Mouse (Mus musculus): ENCODE measurements around the gene Hnrnpab. TPM values are rescaled to one million over a fixed set of nuclear protein-coding genes. Genes with fewer than 3 reads are reported as not detected.

Gene Hnrnpab
- polyA plus RNA-seq, 1 experiment from 2014 or later: 152 TPM

- peak overlapping the region; percentile 83 for H3K27ac ChIP-seq (ENCODE audit: low read length)
- peak overlapping the region; percentile 74 for H3K9ac ChIP-seq (replicated peaks; ENCODE audit: low read depth)
- H3K4me3 ChIP-seq (ENCODE audit: low read depth, low read length): peak overlapping the region; percentile 69
- 9% methylated on average over 7 of the region's 7 CpGs for WGBS
- ATAC-seq: no peak
- H3K9me3 ChIP-seq (ENCODE audit: low read length): no peaks in the 10 kb centered on the region
- no peaks in the 10 kb centered on the region for H3K27me3 ChIP-seq (replicated peaks; ENCODE audit: insufficient read depth, low read length)
- peak overlapping the region; percentile 91 for H3K4me2 ChIP-seq (replicated peaks; ENCODE audit: low read depth, low read length)
- TF ChIP-seq EP300 (IDR thresholded peaks at IDR 0.05): no peak
- no peak for TF ChIP-seq CTCF (IDR thresholded peaks at IDR 0.05)
- DNase-seq (ENCODE audit: low spot score): peak; percentile 49
- no peaks in the 10 kb centered on the region for H3K36me3 ChIP-seq (ENCODE audit: insufficient read depth, low read length)
- H3K4me1 ChIP-seq (ENCODE audit: insufficient read depth, low read depth, low read length): peaks cover 8% of the 10 kb centered on the region; the same call in 1 of the 2 replicates
These were observed 43.2 kb upstream of the Hnrnpab start for GRCm38 (mm10) chr11:51649889-51650199.

- Histone ChIP-seq H3K27me3 (replicated peaks; ENCODE audit: insufficient read depth, low read length) (no peaks in the 10 kb centered on the region), H3K9ac (replicated peaks; ENCODE audit: low read depth) (peak overlapping the region; percentile 74), H3K4me2 (replicated peaks; ENCODE audit: low read depth, low read length) (peak overlapping the region; percentile 91), H3K4me3 (ENCODE audit: low read depth, low read length) (peak overlapping the region; percentile 69), H3K27ac (ENCODE audit: low read length) (peak overlapping the region; percentile 83), H3K4me1 (ENCODE audit: insufficient read depth, low read depth, low read length) (peaks cover 8% of the 10 kb centered on the region; the same call in 1 of the 2 replicates), H3K9me3 (ENCODE audit: low read length) (no peaks in the 10 kb centered on the region), H3K36me3 (ENCODE audit: insufficient read depth, low read length) (no peaks in the 10 kb centered on the region)
- 37% methylated on average over 11 of the region's 11 CpGs for WGBS
- no peak for ATAC-seq
- DNase-seq (ENCODE audit: low spot score): no peak
- TF ChIP-seq CTCF (IDR thresholded peaks at IDR 0.05) (no peak), EP300 (IDR thresholded peaks at IDR 0.05) (no peak)
These were observed 42.7 kb upstream of the Hnrnpab start for GRCm38 (mm10) chr11:51649111-51649888.

DNA sequence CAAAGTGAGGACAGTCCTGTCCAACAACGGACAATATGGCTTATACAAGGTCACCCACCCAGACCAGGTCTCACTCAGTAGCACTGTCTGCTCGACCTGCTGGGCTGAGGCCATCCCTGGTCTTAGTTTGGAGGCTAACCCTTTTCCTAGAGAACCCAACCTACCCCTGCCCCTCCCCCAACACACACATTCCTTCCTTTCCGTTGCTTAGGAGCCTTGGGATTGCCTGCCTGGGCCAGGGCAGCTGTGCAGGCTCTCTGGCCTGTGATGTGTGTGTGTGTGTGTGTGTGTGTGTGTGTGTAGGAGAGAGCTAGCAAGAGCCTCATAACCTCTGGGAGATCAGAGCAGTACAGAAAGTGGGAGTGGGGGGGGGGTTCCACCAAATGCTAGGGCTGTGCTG is 41.9 kb upstream of the Hnrnpab start:
- Histone ChIP-seq H3K4me2 (replicated peaks; ENCODE audit: low read depth, low read length) (peak overlapping the region; percentile 91), H3K4me1 (ENCODE audit: insufficient read depth, low read depth, low read length) (peaks cover 8% of the 10 kb centered on the region; the same call in 1 of the 2 replicates), H3K27me3 (replicated peaks; ENCODE audit: insufficient read depth, low read length) (no peaks in the 10 kb centered on the region), H3K4me3 (ENCODE audit: low read depth, low read length) (peak overlapping the region; percentile 69), H3K9me3 (ENCODE audit: low read length) (no peaks in the 10 kb centered on the region), H3K27ac (ENCODE audit: low read length) (peak overlapping the region; percentile 83), H3K9ac (replicated peaks; ENCODE audit: low read depth) (peak overlapping the region; percentile 74), H3K36me3 (ENCODE audit: insufficient read depth, low read length) (no peaks in the 10 kb centered on the region)
- no peak for TF ChIP-seq EP300 (IDR thresholded peaks at IDR 0.05)
- TF ChIP-seq CTCF (IDR thresholded peaks at IDR 0.05): no peak
- ATAC-seq: no peak
- WGBS: 17% methylated on average over 3 of the region's 3 CpGs
- DNase-seq (ENCODE audit: low spot score): peak; percentile 53

- Histone ChIP-seq H3K4me2 (replicated peaks; ENCODE audit: low read depth, low read length) (peak overlapping the region; percentile 91; the same call in 1 of the 2 replicates), H3K36me3 (ENCODE audit: insufficient read depth, low read length) (no peaks in the 10 kb centered on the region), H3K27me3 (replicated peaks; ENCODE audit: insufficient read depth, low read length) (no peaks in the 10 kb centered on the region), H3K4me1 (ENCODE audit: insufficient read depth, low read depth, low read length) (peaks cover 8% of the 10 kb centered on the region; the same call in 1 of the 2 replicates), H3K9ac (replicated peaks; ENCODE audit: low read depth) (no peak overlapping the region; the same call in 1 of the 2 replicates), H3K4me3 (ENCODE audit: low read depth, low read length) (peak overlapping the region; percentile 14; the same call in 1 of the 2 replicates), H3K9me3 (ENCODE audit: low read length) (no peaks in the 10 kb centered on the region), H3K27ac (ENCODE audit: low read length) (peak overlapping the region; percentile 84)
- ATAC-seq (peak; percentile 70), DNase-seq (ENCODE audit: low spot score) (peak; percentile 63)
- 57% methylated on average over 15 of the region's 15 CpGs for WGBS
- TF ChIP-seq EP300 (IDR thresholded peaks at IDR 0.05) (peak; percentile 82), CTCF (IDR thresholded peaks at IDR 0.05) (no peak)
These were observed 40.4 kb upstream of the Hnrnpab start for GRCm38 (mm10) chr11:51646751-51647667.

GRCm38 (mm10) chr11:51646245-51646644 is 39.6 kb upstream of the Hnrnpab start:
- Histone ChIP-seq H3K36me3 (ENCODE audit: insufficient read depth, low read length) (no peaks in the 10 kb centered on the region), H3K4me2 (replicated peaks; ENCODE audit: low read depth, low read length) (no peak overlapping the region), H3K27me3 (replicated peaks; ENCODE audit: insufficient read depth, low read length) (no peaks in the 10 kb centered on the region), H3K9ac (replicated peaks; ENCODE audit: low read depth) (no peak overlapping the region), H3K4me3 (ENCODE audit: low read depth, low read length) (no peak overlapping the region), H3K4me1 (ENCODE audit: insufficient read depth, low read depth, low read length) (peaks cover 8% of the 10 kb centered on the region; the same call in 1 of the 2 replicates), H3K27ac (ENCODE audit: low read length) (peak overlapping the region; percentile 84), H3K9me3 (ENCODE audit: low read length) (no peaks in the 10 kb centered on the region)
- 65% methylated on average over 7 of the region's 7 CpGs for WGBS
- ATAC-seq (no peak), DNase-seq (ENCODE audit: low spot score) (no peak)
- TF ChIP-seq EP300 (IDR thresholded peaks at IDR 0.05) (no peak), CTCF (IDR thresholded peaks at IDR 0.05) (no peak)

DNA sequence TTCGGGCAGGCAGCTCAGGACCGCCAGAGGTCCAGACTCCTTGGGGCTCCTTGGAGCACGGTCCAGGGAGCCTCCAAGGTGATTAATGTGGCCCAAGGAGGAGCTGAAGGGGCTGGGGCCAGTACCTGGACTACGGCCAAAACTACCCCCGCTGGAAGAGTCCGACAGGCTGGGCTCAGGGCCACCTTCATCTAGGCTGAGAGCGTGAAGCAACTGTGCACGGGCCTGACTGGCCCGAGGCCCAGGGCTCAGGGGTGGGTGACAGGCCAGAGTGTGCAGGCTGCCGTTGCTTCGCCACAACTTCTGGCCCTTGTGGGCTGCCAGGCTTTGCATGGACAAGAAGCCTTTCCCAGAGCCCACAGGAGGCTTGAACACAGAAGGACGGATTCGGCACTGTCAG is 38.6 kb upstream of the Hnrnpab start:
- Histone ChIP-seq H3K27me3 (replicated peaks; ENCODE audit: insufficient read depth, low read length) (no peaks in the 10 kb centered on the region), H3K4me3 (ENCODE audit: low read depth, low read length) (no peak overlapping the region), H3K27ac (ENCODE audit: low read length) (peak overlapping the region; percentile 9; the same call in 1 of the 2 replicates), H3K4me1 (ENCODE audit: insufficient read depth, low read depth, low read length) (peaks cover 8% of the 10 kb centered on the region), H3K4me2 (replicated peaks; ENCODE audit: low read depth, low read length) (no peak overlapping the region), H3K36me3 (ENCODE audit: insufficient read depth, low read length) (no peaks in the 10 kb centered on the region), H3K9me3 (ENCODE audit: low read length) (no peaks in the 10 kb centered on the region), H3K9ac (replicated peaks; ENCODE audit: low read depth) (no peak overlapping the region)
- TF ChIP-seq CTCF (IDR thresholded peaks at IDR 0.05) (no peak), EP300 (IDR thresholded peaks at IDR 0.05) (no peak)
- ATAC-seq (no peak), DNase-seq (ENCODE audit: low spot score) (peak; percentile 38)
- 43% methylated on average over 13 of the region's 13 CpGs for WGBS
